Comparison of ENCODE assay signal across 8 mouse cellular contexts in the genomic region with DNA sequence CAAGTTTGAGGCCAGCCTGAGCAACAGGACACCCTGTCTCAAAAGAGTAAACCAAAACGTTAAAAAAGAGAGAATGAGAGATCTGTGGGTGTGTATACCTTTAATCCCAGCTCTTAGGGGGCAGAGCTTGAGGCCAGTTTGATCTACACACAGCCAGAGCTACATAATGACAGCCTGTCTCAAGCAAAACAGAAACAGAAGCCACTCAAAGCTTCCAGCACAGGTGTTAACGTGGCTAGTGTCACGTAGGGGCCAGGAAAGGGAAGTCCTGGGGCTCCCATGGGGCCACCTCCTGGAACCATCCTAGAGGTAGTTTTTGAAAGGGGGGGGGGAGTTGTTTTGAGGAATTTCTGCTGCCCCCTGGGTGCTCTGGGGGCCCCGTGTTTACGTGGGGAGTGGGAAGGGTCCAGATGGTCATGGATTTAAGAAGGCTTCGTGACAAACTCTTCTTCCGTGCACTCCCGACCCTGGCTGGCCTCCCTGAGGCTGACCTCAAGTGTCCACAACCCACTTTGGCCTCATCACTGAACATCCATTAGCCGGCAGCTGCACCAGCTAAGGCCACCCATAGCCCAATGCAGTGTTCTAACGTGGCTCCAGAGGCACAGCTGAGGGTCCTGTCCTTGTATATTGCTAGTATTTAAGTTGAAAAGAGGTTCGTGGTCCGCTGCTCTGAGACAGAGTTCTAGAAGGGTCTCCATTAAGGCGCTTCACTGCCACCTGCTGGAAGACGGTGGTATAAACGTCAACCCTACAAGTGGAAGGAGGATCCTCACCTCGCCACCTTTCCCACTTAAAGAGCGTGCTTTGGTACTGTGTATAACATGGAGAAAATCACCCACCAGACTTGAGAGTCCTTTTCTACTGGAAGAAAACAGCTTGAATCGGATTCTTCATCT. TPM values are rescaled to one million over a fixed set of nuclear protein-coding genes. Genes with fewer than 3 reads are reported as not detected.
A peak's percentile ranks its signal among the peaks of the same experiment; 100 is the strongest.
DNase-seq lines count a peak whose midpoint lies in the region; ATAC-seq lines count a peak whose summit lies in the region.

No protein-coding gene starts in this region.

- H3K4me2 ChIP-seq in lung, embryonic 15.5 days, result peak overlapping the region; percentile 26; the same call in 1 of the 2 replicates

- 9% methylated on average over 18 of the region's 18 CpGs for WGBS in lung, embryonic 15.5 days

- no peaks in the 10 kb centered on the region for H3K36me3 ChIP-seq in lung, embryonic 15.5 days

- no peaks in the 10 kb centered on the region for H3K4me1 ChIP-seq in brown adipose tissue, adult 24 weeks (ENCODE audit: control insufficient read depth, insufficient read depth, insufficient read length, low read length)
- H3K4me1 ChIP-seq in lung, embryonic 15.5 days, result peaks cover 6% of the 10 kb centered on the region

- H3K27me3 ChIP-seq in lung, embryonic 15.5 days, result no peaks in the 10 kb centered on the region

- no peak overlapping the region for H3K27ac ChIP-seq in brown adipose tissue, adult 24 weeks (replicated peaks; ENCODE audit: low read depth, low read length)
- no peak overlapping the region for H3K27ac ChIP-seq in lung, embryonic 15.5 days

- DNase-seq in ES-CJ7 (ENCODE audit: low read depth, low spot score), result peak; percentile 91
- DNase-seq in heart, postnatal 10 days, result peak; percentile 92 to 96
- peak; percentile 63 to 92 for DNase-seq in layer of hippocampus, adult 8-10 months (ENCODE audit: low spot score in 2 of 2)
- DNase-seq in retina, postnatal 7 days (ENCODE audit: low read depth, low spot score), result peak; percentile 83
- DNase-seq in thymus, postnatal 4 days, result peak; percentile 96

- intact Hi-C loops in heart, postnatal 10 days (cut with DNase I), result loop anchor here (1.0 to 2.0 kb wide), 3 partner anchors 18 to 82 kb away; partner anchors contain the start of gene Ppard

- no peak overlapping the region for H3K9ac ChIP-seq in lung, embryonic 15.5 days

- H3K9me3 ChIP-seq in lung, embryonic 15.5 days, result no peaks in the 10 kb centered on the region

- peak; percentile 52; the same call in 1 of the 2 replicates for ATAC-seq in erythroid progenitor cell, adult 5-6 weeks (replicated peaks; ENCODE audit: low FRiP score, poor library complexity, severe bottlenecking)
- no peak for ATAC-seq in lung, embryonic 15.5 days (ENCODE audit: borderline replicate concordance, extremely low read depth, low FRiP score, low TSS enrichment)

- H3K4me3 ChIP-seq in brown adipose tissue, adult 24 weeks (ENCODE audit: insufficient read depth, low read depth, low read length), result peak overlapping the region; percentile 32
- H3K4me3 ChIP-seq in lung, embryonic 15.5 days, result no peak overlapping the region

RNA-seq across cellular contexts. Expression of gene Fance, which starts 4.8 kb away (rescaled TPM):
- polyA plus RNA-seq in brown adipose tissue, adult 24 weeks (2012; ENCODE audit: insufficient read depth, insufficient read length, missing spikeins), result 5.0 and 9.9 TPM in 2 replicates
- 9.7 and 10.5 TPM in 2 replicates for total RNA-seq in erythroid progenitor cell, adult 5-6 weeks (2015; ENCODE audit: low replicate concordance)
- 0.76 and 9.8 TPM in 2 replicates for total RNA-seq in erythroid progenitor cell, adult 5-6 weeks (2017; ENCODE audit: low replicate concordance)
- 10 to 100 TPM; 16.9 to 18.2 TPM for total RNA-seq in heart, postnatal 10 days (2021)
- total RNA-seq in layer of hippocampus, adult 8-10 months (2022), result 10 to 100 TPM; 31.8 to 42.1 (median 34.9) TPM
- 32.8 and 33.3 TPM in 2 replicates for polyA plus RNA-seq in lung, embryonic 15.5 days (2015; fragmentation: Nextera tagmentation; extraction: Ambion mirVana)

RNA-seq across cellular contexts. Expression of gene Rpl10a, which starts 19.7 kb away (rescaled TPM):
- 196 and 332 TPM in 2 replicates for polyA plus RNA-seq in brown adipose tissue, adult 24 weeks (2012; ENCODE audit: insufficient read depth, insufficient read length, missing spikeins)
- 515 and 750 TPM in 2 replicates for total RNA-seq in erythroid progenitor cell, adult 5-6 weeks (2015; ENCODE audit: low replicate concordance)
- 184 and 203 TPM in 2 replicates for total RNA-seq in erythroid progenitor cell, adult 5-6 weeks (2017; ENCODE audit: low replicate concordance)
- 100 to 1,000 TPM; 584 to 595 TPM for total RNA-seq in heart, postnatal 10 days (2021)
- total RNA-seq in layer of hippocampus, adult 8-10 months (2022), result 100 to 1,000 TPM; 309 to 406 (median 361) TPM
- polyA plus RNA-seq in lung, embryonic 15.5 days (2015; fragmentation: Nextera tagmentation; extraction: Ambion mirVana), result 606 and 658 TPM in 2 replicates

RNA-seq across cellular contexts. Expression of gene Tead3, which starts 42.1 kb away (rescaled TPM):
- polyA plus RNA-seq in brown adipose tissue, adult 24 weeks (2012; ENCODE audit: insufficient read depth, insufficient read length, missing spikeins), result 3.6 and 4.6 TPM in 2 replicates
- not detected in 2 replicates for total RNA-seq in erythroid progenitor cell, adult 5-6 weeks (2015; ENCODE audit: low replicate concordance)
- not detected in 2 replicates for total RNA-seq in erythroid progenitor cell, adult 5-6 weeks (2017; ENCODE audit: low replicate concordance)
- 10 to 100 TPM; 15.3 to 19.3 TPM for total RNA-seq in heart, postnatal 10 days (2021)
- 1 to 10 TPM; 2.6 to 6.5 (median 4.6) TPM for total RNA-seq in layer of hippocampus, adult 8-10 months (2022)
- 10.9 and 11.5 TPM in 2 replicates for polyA plus RNA-seq in lung, embryonic 15.5 days (2015; fragmentation: Nextera tagmentation; extraction: Ambion mirVana)

RNA-seq across cellular contexts. Expression of gene Tulp1, which starts 56.5 kb away (rescaled TPM):
- not detected in 2 replicates for polyA plus RNA-seq in brown adipose tissue, adult 24 weeks (2012; ENCODE audit: insufficient read depth, insufficient read length, missing spikeins)
- total RNA-seq in erythroid progenitor cell, adult 5-6 weeks (2015; ENCODE audit: low replicate concordance), result not detected in 2 replicates
- not detected in 2 replicates for total RNA-seq in erythroid progenitor cell, adult 5-6 weeks (2017; ENCODE audit: low replicate concordance)
- under 1 TPM; 0.86 to 0.94 TPM for total RNA-seq in heart, postnatal 10 days (2021)
- total RNA-seq in layer of hippocampus, adult 8-10 months (2022), result 1 to 10 TPM in 1 of 4 experiments, not detected in 3; 1.2 TPM
- 6.0 and 6.2 TPM in 2 replicates for polyA plus RNA-seq in lung, embryonic 15.5 days (2015; fragmentation: Nextera tagmentation; extraction: Ambion mirVana)
